Mouse (Mus musculus): ENCODE results near the gene 1700015G11Rik. TPM values are rescaled to one million over a fixed set of nuclear protein-coding genes. Genes with fewer than 3 reads are reported as not detected.
A peak's percentile ranks its signal among the peaks of the same experiment; 100 is the strongest.

1700015G11Rik gene
- polyA plus RNA-seq (2012; rRNA removed) = not detected in 2 replicates

DNA sequence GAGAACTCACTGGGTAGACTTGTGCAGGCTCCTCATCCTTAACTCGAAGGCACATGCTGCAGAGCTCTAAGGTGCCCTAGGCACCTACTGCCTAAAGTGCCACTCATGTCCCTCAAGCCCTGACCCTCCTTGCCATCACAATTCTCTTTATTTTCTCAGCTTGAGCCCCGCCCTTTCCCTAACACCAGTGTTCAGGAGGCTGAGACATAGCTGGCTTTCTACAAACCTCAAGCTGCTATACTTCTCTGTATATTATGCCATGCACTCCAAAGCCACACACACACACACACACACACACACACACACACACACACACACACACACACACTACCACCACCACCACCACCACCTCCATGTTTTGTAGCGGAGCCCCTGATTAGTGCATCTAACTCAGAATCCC, at the start of gene 1700015G11Rik:
TSS of gene 1700015G11Rik (minus strand) at position 101 of the 400 bp plus-strand sequence.
- no peak for DNase-seq (ENCODE audit: low spot score)

DNA sequence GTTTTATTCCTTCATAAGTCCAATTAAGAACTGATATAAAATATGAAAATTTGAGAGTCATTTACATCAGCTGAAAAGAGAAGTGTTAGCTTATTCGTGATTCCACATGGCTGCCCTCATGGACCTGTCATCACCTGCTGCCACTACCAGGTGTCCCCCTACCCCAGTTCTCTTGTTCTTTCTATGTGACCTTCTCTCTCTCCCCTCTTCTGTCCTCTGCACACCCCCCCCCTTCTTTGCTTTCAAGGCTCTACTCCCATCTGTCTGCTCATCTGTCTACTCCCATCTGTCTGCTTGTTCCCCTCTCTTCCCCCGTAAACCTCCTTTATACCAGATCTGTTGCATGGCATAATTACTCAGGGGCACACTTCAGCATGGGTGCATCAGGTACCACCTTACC, 41.4 kb upstream of the 1700015G11Rik start:
- DNase-seq (ENCODE audit: low spot score) = no peak

DNA sequence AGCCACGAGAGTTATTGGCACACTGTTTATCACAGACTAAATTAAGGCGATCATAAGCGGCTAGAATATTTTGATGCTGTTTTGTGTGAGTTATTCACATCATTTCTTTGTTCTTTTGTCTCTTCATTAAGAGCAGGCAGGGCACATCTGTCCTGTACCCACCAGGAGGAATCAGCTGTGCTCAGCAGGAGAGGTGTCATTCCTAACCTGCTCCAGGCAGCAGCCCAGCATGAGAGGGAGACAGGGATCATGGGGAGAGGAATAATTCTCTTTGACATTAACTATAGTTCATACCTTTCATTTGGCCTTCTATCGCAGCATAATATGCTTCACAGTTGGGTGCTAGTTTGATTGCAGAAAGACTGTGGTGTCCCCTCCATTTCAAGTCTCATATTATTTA, 40.7 kb upstream of the 1700015G11Rik start:
- no peak for DNase-seq (ENCODE audit: low spot score)

GRCm38 (mm10) chr7:52055831-52056230, 40.3 kb upstream of the 1700015G11Rik start:
- DNase-seq (ENCODE audit: low spot score) = no peak

- no peak for DNase-seq (ENCODE audit: low spot score)
Measured at GRCm38 (mm10) chr7:52037600-52038582, 22.4 kb upstream of the 1700015G11Rik start.

DNA sequence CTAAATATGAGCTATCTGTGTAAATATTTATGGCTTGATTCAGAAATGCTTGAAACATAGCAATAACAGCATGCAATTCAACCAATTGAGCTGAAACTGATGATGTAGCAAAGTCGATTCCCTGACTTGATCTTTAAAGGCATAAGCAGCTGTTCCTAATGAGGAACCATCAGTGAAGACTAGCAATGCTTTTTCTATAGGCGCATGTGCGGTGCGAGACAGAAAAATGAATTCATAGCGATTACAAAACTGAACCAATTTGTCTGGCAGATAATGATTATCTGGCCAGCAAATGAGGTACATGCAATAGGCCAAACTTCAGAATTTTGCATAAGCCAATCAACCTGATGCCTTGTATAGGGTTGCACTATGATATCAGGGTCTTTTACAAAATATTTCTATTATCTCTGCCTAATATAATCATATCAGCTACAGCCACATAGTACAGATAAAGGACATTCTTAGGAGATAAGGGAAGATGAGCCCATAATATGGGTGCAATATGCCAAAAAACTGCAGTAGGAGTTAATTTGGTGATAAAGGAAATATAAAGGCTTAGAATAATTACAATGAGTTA, 8.6 kb upstream of the 1700015G11Rik start:
- DNase-seq (ENCODE audit: low spot score) = no peak

DNA sequence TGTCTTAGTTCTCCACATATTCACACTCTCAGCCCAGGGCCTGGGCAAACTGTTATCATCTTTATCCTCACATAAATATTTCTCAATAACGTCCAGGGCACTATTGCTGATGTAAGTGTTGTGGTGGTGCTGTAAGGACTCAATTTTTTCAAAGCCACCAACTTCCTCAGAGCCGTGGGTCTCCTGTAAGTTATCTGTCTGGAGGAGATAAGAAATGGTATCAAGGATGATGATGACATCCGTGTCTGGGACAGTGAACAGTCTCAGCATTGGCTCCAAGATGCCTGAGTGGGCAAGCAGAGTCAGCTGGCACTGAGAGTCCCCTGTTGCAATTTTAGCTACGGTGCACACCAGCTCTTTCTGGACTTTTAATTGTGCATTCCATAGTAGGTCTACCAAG, 6.5 kb upstream of the 1700015G11Rik start:
- no peak for DNase-seq (ENCODE audit: low spot score)

- DNase-seq (ENCODE audit: low spot score) = no peak
Measured at GRCm38 (mm10) chr7:52015180-52015579, 348 bp downstream of the 1700015G11Rik start.

DNA sequence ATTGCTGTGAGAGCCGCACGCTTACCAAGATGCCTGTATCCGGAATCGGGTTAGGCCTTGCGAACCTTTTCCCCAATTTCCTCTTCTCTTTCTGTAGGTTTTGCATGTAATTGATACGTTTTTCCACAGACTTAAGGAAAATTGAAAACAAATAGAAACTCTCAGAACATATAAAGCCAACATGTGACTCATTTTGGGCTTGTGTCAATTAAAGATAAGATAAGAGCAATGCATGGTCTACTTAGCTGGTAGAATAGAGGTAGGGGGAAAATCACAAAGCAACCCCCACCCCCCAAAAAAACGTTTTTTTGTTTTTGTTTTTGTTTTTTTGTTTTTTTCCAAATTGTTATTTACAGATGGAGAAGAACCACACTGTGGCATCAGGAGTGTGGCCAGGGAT, 2.1 kb downstream of the 1700015G11Rik start:
- DNase-seq (ENCODE audit: low spot score) = no peak

DNA sequence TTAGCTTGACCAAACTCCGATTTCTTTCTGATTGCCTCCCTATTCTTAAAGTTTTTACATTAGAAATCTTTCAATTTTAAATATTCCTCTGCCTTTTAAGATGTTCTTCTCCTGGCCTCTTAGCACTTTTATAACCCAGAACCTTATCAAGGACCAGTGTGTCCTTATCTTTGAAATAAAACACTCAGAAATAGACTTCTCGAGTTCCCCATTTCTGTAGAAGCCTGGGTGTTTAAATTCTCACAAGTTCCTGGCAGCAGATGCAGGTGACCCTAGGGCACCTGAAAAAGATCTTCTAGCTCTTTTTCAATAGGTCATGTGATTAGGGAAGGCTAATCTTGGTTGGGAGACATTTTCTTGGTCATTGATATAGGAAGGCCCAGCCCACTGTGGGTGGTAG, 8.4 kb downstream of the 1700015G11Rik start:
- no peak for DNase-seq (ENCODE audit: low spot score)

GRCm38 (mm10) chr7:52006296-52006630, 9.3 kb downstream of the 1700015G11Rik start:
- no peak for DNase-seq (ENCODE audit: low spot score)

GRCm38 (mm10) chr7:52005511-52006295, 9.8 kb downstream of the 1700015G11Rik start, which contains the start of gene Svip:
TSS of gene Svip (minus strand) at chr7:52006018.
- DNase-seq (ENCODE audit: low spot score) = peak; percentile 61

DNA sequence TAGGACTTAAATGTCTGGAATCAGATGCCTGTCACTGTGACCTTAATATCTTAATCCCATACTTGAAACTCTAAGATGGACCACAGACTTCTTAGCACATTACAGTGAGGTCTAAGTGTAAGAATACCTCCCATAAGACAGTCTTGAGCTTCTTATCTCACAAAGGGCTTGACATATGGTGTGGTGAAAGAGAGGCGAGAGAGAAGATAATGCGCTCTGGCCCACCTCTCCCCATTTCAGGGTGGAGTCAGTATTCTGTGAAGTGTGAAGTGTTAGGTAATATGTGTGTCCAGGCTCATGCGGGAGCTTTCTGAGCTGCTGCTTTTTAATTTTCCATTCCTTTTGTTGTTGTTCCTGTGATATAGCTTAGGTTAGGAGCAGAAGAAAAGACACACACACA, 24.5 kb downstream of the 1700015G11Rik start:
- no peak for DNase-seq (ENCODE audit: low spot score)

DNA sequence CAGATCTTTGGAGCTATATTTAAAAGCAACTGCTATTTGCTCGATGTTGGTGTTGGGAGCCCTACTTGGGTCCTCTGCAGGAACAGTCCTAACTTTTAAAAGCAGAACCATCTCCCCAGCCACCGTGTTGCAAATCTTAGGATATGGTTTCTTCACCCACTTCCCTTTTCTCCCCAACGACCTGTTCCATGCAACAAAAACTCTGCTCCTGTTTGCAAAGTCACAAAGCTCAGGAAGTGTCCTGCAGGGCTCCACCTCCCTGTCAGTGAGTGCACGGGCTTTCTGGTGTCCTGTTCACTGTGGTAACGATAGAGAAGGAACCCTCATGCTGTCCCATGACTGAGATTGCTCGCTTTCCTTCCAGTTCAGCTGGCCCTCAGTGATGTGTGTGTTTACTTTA, 28.6 kb downstream of the 1700015G11Rik start:
- DNase-seq (ENCODE audit: low spot score) = no peak

GRCm38 (mm10) chr7:51985763-51986162, 29.8 kb downstream of the 1700015G11Rik start:
- DNase-seq (ENCODE audit: low spot score) = no peak

- DNase-seq (ENCODE audit: low spot score) = no peak
Measured at GRCm38 (mm10) chr7:51982303-51982702, 33.2 kb downstream of the 1700015G11Rik start.

DNA sequence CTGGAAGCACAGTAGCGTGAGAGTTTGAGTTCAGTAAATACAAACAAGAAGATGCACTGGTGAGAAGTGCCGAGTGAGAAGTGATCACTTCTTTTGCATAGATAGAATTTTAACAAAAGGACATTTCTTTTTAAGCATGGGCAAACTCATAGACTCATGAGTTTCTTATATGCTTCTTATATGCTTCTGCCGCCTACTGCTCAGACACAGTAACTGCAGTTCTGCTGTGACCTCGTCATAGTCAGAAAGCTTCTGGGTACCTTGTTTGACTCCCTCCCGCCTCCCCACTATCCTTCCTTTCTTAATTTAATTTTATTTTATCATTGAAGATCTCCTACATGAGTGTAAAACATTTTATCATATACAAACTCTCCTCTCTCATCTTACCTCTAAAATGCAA, 36.3 kb downstream of the 1700015G11Rik start:
- no peak for DNase-seq (ENCODE audit: low spot score)

- DNase-seq (ENCODE audit: low spot score) = no peak
Measured at GRCm38 (mm10) chr7:51975181-51975580, 40.3 kb downstream of the 1700015G11Rik start.

GRCm38 (mm10) chr7:51973526-51973925, 42.0 kb downstream of the 1700015G11Rik start:
- DNase-seq (ENCODE audit: low spot score) = no peak

DNA sequence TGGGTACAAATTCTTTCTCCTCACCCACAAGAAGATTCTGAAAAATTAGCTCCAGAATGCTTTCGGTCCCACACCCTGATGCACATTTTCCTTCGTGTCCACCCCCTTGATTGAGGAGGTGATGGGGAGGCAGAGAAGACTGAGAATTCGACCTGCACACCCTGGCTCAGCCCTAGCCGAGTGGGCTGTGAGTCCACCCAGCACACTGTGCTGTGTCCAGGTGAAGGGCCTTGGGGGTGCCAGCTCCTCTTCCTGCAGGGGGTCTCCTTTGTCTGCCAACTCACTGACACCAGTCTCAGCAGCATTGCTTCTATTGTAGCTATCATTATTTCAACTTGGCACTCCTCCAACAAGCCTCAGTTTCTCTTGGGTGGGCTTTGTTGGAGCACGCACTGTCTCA, 42.4 kb downstream of the 1700015G11Rik start:
- DNase-seq (ENCODE audit: low spot score) = no peak

- DNase-seq (ENCODE audit: low spot score) = no peak
Measured at GRCm38 (mm10) chr7:51972252-51972855, 43.2 kb downstream of the 1700015G11Rik start.

- DNase-seq (ENCODE audit: low spot score) = no peak
Measured at GRCm38 (mm10) chr7:51969379-51969778, 46.1 kb downstream of the 1700015G11Rik start.
